Mouse (Mus musculus) gastrocnemius, adult 18-20 months (tissue): ENCODE measurements around the gene Efcab7. TPM values are rescaled to one million over a fixed set of nuclear protein-coding genes. Genes with fewer than 3 reads are reported as not detected.

Experiments
- DNase-seq: peaks from one replicate; pipeline ENCODE4 v3.0.0; 2021; ENCODE audit warnings: low spot score
- total RNA-seq, 2 experiments: library from RNA; stranded (reverse); gene quantifications; 2 replicates each; pipeline ENCODE4 v1.2.3; 2021

Efcab7 gene
- total RNA-seq, 2 experiments from 2014 or later = 0.43 to 1.4 TPM

DNA sequence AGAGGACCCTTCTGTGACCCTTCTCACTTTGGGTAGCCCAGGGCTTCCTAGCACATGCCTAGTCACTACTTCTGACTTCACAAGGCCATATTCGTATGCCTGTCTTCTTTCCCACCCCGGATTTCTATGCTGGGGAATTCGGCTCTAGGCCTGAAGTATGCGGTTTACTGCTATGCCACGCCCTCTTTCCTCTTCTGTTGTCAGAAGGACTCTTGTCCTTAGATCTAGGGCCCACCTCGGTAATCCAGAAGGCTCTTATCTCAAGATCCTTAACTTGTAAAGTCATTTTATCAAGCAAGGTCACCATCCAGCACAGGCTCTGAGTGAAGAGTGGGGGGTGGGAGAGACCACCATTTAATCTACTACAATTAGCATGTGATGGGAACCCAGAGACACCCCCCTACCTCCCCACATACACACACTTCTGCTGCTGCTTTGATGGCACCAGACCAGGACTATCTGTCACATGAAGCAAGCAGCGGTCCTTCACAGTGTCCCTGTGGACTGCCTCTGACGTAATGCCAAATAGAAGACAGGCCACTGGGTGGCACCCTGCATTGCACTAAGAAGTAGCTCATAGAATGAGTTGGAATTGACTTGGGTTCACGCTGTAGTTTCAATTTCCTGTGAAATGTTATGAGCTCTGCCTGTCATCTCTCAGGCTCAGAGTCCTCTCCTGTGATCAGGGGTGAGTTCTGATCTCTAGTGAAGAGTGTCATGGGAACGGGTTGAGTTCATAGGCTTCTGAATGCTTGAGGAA is 112.8 kb downstream of the Efcab7 start:
- DNase-seq = peak; percentile 82

- no peak for DNase-seq
Measured at GRCm38 (mm10) chr4:99944606-99945005, 115.6 kb downstream of the Efcab7 start.

- no peak for DNase-seq
Measured at GRCm38 (mm10) chr4:99945011-99945410, 116.0 kb downstream of the Efcab7 start.

- DNase-seq = no peak
Measured at GRCm38 (mm10) chr4:99946516-99946915, 117.5 kb downstream of the Efcab7 start.

GRCm38 (mm10) chr4:99947192-99947591 is 118.2 kb downstream of the Efcab7 start:
- DNase-seq = no peak

GRCm38 (mm10) chr4:99947896-99948295 is 118.9 kb downstream of the Efcab7 start:
- no peak for DNase-seq

DNA sequence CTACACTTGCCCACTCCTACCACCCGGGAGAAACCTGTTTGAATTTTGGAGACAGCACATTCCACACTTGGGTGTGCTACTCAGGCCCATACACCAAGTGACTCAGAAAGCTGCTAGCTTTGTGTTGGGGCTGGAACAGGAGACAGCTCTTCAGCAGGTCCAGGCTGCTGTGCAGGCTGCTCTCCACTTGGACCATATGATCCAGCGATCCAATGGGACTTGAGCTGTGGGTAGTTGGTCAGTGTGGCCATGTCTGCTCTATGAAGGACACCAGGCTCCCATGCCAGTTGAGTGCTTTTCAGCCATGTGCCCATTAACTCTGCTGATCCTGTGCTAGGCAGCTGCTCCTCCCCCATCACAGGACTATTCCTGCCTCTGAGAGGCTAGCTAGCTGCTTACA is 124.9 kb downstream of the Efcab7 start:
- no peak for DNase-seq

DNA sequence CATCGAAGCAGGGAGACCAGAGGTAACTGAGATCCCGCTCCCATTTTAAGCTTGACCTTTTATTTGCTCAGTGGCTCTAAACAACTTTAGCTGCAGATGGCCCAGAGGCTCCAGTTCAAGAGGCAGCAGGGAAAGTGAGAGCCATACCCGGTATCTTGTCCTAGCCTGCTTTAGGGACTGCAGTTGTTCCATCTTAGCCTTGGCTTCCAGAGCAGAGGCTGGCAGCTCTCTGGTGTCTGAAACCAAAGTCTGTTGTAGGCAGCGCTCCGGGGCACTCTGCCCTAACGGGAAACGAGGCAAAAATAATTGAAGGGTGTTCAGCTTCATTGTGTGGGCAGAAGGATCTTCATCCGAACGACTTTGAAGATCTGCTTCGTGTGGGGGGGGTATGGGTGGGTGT is 126.4 kb downstream of the Efcab7 start:
- peak; percentile 80 for DNase-seq

- DNase-seq = no peak
Measured at GRCm38 (mm10) chr4:99957186-99957585, 128.2 kb downstream of the Efcab7 start.

- DNase-seq = no peak
Measured at GRCm38 (mm10) chr4:99958084-99958815, 129.3 kb downstream of the Efcab7 start.

DNA sequence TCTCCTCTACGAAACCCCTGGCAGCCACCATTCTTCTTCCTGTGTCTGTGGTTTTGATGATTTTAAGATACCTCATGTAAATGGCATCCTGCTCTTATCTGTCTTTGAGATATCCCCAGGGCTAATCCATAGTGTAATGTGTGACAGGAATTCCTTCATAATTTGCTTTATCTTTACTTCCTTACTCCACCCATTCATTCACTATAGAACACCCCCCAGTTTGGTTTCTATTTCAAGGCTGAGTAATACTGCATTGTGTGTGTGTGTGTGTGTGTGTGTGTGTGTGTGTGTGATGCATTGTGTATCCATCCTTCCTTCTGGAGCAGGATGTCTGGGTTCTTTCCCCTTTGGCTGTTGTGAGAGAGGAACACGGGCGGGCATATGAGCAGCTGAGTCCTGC is 130.3 kb downstream of the Efcab7 start:
- DNase-seq = no peak

Other genes starting within 250 kb of the Efcab7 start
- gene Foxd3, start 172.9 kb upstream of the Efcab7 start, total RNA-seq = 1 to 10 TPM; 1.1 to 1.6 TPM
- gene Alg6, start 113.5 kb upstream of the Efcab7 start, total RNA-seq = 1 to 10 TPM; 5.2 to 7.5 TPM
- 1,000 to 10,000 TPM in 1 of 2 experiments, 100 to 1,000 TPM in 1; 993 to 1,171 TPM for gene Pgm1, start 100.2 kb downstream of the Efcab7 start, total RNA-seq
- gene Itgb3bp, start 100.6 kb downstream of the Efcab7 start, total RNA-seq = 1 to 10 TPM; 4.2 to 4.3 TPM